Mouse (Mus musculus): ENCODE results near the gene Gabarapl1. TPM values are rescaled to one million over a fixed set of nuclear protein-coding genes. Genes with fewer than 3 reads are reported as not detected.

Gabarapl1 gene
- polyA plus RNA-seq, 1 experiment = 13.5 TPM

DNA sequence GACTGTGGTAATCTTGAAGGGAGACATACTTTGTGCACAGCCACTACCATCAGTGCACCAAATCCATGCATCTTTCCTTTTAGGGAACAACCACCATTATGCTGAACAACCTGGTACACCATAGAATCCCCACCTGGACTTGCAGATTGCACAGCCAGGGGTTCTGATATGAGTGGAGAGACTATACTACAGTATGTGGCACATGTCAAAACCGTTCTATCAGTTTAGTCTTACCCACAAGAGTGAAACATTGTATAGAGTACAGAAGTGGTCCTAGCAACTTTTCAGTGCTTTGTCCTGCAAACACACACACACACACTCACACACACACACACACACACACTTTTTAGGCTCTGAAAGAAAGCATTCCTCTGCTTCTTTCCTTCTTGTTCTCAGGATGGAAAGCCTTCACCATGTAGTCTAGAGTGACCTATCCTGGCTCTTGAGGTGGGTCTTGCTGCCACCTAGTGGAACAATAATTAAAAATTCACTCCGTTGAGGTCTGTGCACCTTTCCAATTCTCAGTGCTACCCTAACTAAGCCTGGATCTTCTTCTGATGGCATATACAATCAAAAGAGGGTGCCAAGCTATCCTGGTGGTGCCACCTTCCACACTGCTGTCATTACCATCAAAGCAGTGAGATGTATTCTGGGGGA, 15.1 kb upstream of the Gabarapl1 start:
- 46% methylated on average over 2 of the region's 2 CpGs for WGBS
- peaks cover 6% of the 10 kb centered on the region for H3K4me1 ChIP-seq (ENCODE audit: control insufficient read depth, insufficient read depth, insufficient read length, low read length)
- no peak overlapping the region for H3K27ac ChIP-seq (ENCODE audit: insufficient read depth, low read depth, low read length)
- TF ChIP-seq CTCF (IDR thresholded peaks at IDR 0.05; ENCODE audit: extremely low read depth, insufficient read length, insufficient replicate concordance, low read depth, low read length) (no peak), POLR2A (IDR thresholded peaks at IDR 0.05; ENCODE audit: low read depth, low read length) (no peak)
- no peak overlapping the region for H3K4me3 ChIP-seq (ENCODE audit: low read depth, low read length)
- H3K27me3 ChIP-seq (ENCODE audit: control insufficient read depth, insufficient read depth, low read length) = no peaks in the 10 kb centered on the region
- H3K36me3 ChIP-seq (ENCODE audit: control insufficient read depth, insufficient read depth, low read length) = no peaks in the 10 kb centered on the region

DNA sequence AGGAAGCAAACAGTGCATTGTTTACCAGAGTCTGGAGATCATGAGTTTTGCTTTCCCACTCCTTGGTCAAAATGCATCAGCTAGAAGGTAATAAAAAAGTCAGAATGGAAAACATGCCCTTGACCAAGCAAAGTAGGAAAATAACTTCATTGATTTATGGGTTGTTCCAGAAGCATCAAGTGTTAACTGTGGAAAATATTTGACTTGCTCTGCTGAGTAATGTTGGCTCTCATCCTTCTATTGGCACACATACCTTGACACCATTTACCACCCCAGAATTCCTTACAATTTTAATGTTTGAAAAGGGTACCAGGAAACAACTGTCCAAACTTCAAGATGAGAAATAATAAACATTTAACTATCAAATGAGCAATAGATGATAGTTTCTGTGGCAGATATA, 6.9 kb upstream of the Gabarapl1 start:
- TF ChIP-seq CTCF (IDR thresholded peaks at IDR 0.05; ENCODE audit: extremely low read depth, insufficient read length, insufficient replicate concordance, low read depth, low read length) (no peak), POLR2A (IDR thresholded peaks at IDR 0.05; ENCODE audit: low read depth, low read length) (no peak)

DNA sequence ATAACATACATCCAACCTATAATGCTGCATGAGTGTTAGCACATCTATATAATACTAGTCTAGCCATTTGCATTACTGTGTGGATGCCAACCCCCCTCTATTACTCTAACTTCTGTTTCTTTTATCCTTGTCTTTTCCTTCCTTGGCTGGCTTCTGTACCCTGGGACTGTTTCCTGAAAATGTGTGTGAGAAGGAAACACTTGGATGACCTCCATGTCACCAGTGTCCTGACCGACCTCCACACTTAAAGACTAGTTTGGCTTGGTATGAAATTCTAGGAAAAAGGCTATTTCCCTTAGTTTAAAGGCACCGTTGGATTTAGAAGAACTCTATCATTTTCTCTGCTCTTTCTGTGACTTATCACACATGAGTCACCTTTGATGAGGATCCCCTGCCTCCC, 5.5 kb upstream of the Gabarapl1 start:
- H3K4me1 ChIP-seq (ENCODE audit: control insufficient read depth, insufficient read depth, insufficient read length, low read length) = peaks cover 1% of the 10 kb centered on the region; the same call in 1 of the 2 replicates
- TF ChIP-seq CTCF (IDR thresholded peaks at IDR 0.05; ENCODE audit: extremely low read depth, insufficient read length, insufficient replicate concordance, low read depth, low read length) (no peak), POLR2A (IDR thresholded peaks at IDR 0.05; ENCODE audit: low read depth, low read length) (no peak)
- no peak overlapping the region for H3K4me3 ChIP-seq (ENCODE audit: low read depth, low read length)
- WGBS = 71% methylated on average over 2 of the region's 2 CpGs
- H3K36me3 ChIP-seq (ENCODE audit: control insufficient read depth, insufficient read depth, low read length) = no peaks in the 10 kb centered on the region
- H3K27me3 ChIP-seq (ENCODE audit: control insufficient read depth, insufficient read depth, low read length) = no peaks in the 10 kb centered on the region
- no peak overlapping the region for H3K27ac ChIP-seq (ENCODE audit: insufficient read depth, low read depth, low read length)

More for the DNA sequence above, 6.9 kb upstream of the Gabarapl1 start:
- H3K4me3 ChIP-seq (ENCODE audit: low read depth, low read length) = no peak overlapping the region
- H3K27ac ChIP-seq (ENCODE audit: insufficient read depth, low read depth, low read length) = no peak overlapping the region
- no peaks in the 10 kb centered on the region for H3K4me1 ChIP-seq (ENCODE audit: control insufficient read depth, insufficient read depth, insufficient read length, low read length)
- H3K36me3 ChIP-seq (ENCODE audit: control insufficient read depth, insufficient read depth, low read length) = no peaks in the 10 kb centered on the region
- H3K27me3 ChIP-seq (ENCODE audit: control insufficient read depth, insufficient read depth, low read length) = no peaks in the 10 kb centered on the region

DNA sequence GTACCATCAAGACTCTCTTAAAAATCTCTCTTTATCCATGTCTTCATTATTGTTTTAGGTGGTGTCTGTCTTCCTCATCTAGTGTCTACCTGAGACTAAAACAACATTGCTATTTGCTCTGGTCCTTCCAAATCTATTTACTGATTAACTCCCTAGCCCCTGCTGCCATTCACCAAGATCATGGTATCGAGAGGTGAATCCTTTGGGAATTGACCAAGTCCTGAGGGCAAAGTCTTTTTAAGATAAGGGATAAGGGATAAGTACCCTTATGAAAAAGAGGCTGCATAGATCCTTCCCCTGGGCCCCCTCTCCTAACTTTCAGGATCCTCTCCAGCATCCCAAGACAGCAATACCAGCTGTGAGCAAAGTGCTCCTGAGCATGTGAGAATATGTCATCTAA, 3.4 kb upstream of the Gabarapl1 start:
- no peak overlapping the region for H3K4me3 ChIP-seq (ENCODE audit: low read depth, low read length)
- 66% methylated on average over 1 of the region's 1 CpGs for WGBS
- H3K27ac ChIP-seq (ENCODE audit: insufficient read depth, low read depth, low read length) = no peak overlapping the region
- H3K36me3 ChIP-seq (ENCODE audit: control insufficient read depth, insufficient read depth, low read length) = no peaks in the 10 kb centered on the region
- no peak for TF ChIP-seq CTCF (IDR thresholded peaks at IDR 0.05; ENCODE audit: extremely low read depth, insufficient read length, insufficient replicate concordance, low read depth, low read length)
- TF ChIP-seq POLR2A (IDR thresholded peaks at IDR 0.05; ENCODE audit: low read depth, low read length) = no peak
- peaks cover 4% of the 10 kb centered on the region; the same call in 1 of the 2 replicates for H3K4me1 ChIP-seq (ENCODE audit: control insufficient read depth, insufficient read depth, insufficient read length, low read length)
- no peaks in the 10 kb centered on the region for H3K27me3 ChIP-seq (ENCODE audit: control insufficient read depth, insufficient read depth, low read length)

DNA sequence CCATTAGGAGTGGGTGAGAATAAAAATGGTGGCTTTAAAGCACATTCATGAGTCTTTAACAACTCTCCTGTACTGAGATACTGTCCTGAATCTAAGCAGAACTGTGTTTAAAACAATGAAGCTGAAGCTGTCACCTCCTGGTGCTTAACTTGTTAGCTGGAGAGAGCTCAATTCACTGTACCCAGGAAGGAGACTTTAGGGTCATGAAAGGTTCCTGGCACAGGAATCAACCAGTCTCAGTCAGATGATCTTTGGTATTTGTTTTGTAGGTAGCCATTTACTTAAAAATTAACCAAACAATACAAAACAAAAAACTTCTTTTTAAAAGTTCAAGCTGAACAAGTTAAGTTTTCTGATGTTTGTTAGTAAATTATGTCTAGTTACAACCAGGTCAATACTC, 2.7 kb upstream of the Gabarapl1 start:
- TF ChIP-seq POLR2A (IDR thresholded peaks at IDR 0.05; ENCODE audit: low read depth, low read length) (no peak), CTCF (IDR thresholded peaks at IDR 0.05; ENCODE audit: extremely low read depth, insufficient read length, insufficient replicate concordance, low read depth, low read length) (no peak)
- H3K27ac ChIP-seq (ENCODE audit: insufficient read depth, low read depth, low read length) = no peak overlapping the region
- peaks cover 4% of the 10 kb centered on the region; the same call in 1 of the 2 replicates for H3K4me1 ChIP-seq (ENCODE audit: control insufficient read depth, insufficient read depth, insufficient read length, low read length)
- H3K4me3 ChIP-seq (ENCODE audit: low read depth, low read length) = no peak overlapping the region
- H3K27me3 ChIP-seq (ENCODE audit: control insufficient read depth, insufficient read depth, low read length) = no peaks in the 10 kb centered on the region
- no peaks in the 10 kb centered on the region for H3K36me3 ChIP-seq (ENCODE audit: control insufficient read depth, insufficient read depth, low read length)

DNA sequence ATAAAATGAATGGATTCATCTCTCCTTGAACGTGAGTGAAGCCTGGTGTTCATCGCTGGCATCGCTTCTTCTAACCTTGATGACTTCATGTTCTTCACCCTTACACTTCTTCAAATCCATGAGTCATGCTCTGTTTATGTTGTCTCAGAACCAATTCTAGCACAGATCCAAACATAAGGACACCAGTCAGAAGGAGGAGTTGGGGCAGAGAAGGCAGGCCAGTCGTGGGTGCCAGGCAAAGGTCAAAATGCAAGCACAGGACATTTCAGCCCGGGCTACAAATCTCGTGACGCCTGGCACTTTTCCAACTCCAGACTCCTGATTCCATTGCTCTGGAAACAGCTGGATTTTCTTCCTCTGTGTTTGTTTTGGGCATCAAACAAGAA, 411 bp upstream of the Gabarapl1 start:
- Histone ChIP-seq H3K4me3 (ENCODE audit: low read depth, low read length) (peak overlapping the region; percentile 85), H3K4me1 (ENCODE audit: control insufficient read depth, insufficient read depth, insufficient read length, low read length) (peaks cover 4% of the 10 kb centered on the region; the same call in 1 of the 2 replicates), H3K36me3 (ENCODE audit: control insufficient read depth, insufficient read depth, low read length) (no peaks in the 10 kb centered on the region), H3K27me3 (ENCODE audit: control insufficient read depth, insufficient read depth, low read length) (no peaks in the 10 kb centered on the region), H3K27ac (ENCODE audit: insufficient read depth, low read depth, low read length) (peak overlapping the region; percentile 18; the same call in 1 of the 2 replicates)
- WGBS = 12% methylated on average over 7 of the region's 7 CpGs
- TF ChIP-seq POLR2A (IDR thresholded peaks at IDR 0.05; ENCODE audit: low read depth, low read length) (no peak), CTCF (IDR thresholded peaks at IDR 0.05; ENCODE audit: extremely low read depth, insufficient read length, insufficient replicate concordance, low read depth, low read length) (no peak)

DNA sequence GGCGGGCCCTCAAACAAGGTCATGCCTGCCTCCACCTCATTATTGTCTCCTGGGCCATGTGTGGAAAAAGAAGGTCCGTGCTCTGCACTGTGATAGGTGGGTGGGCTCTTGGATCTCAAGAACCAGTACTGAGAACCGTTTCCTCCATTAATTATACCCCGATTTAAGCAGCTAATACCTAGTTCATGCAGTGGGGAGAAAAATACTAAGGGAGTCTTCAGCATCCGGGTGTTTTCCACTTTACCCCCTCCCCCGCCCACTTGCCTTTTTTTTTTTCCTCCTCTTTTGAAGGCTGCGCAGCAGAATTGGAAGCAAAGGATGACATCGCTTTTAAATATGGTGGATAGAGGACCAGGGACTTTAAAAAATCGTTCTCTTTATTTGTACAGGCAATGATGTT, 1.1 kb downstream of the Gabarapl1 start:
- 8% methylated on average over 9 of the region's 9 CpGs for WGBS
- TF ChIP-seq CTCF (IDR thresholded peaks at IDR 0.05; ENCODE audit: extremely low read depth, insufficient read length, insufficient replicate concordance, low read depth, low read length) (no peak), POLR2A (IDR thresholded peaks at IDR 0.05; ENCODE audit: low read depth, low read length) (no peak)
- Histone ChIP-seq H3K36me3 (ENCODE audit: control insufficient read depth, insufficient read depth, low read length) (peaks cover 2% of the 10 kb centered on the region; the same call in 1 of the 2 replicates), H3K27ac (ENCODE audit: insufficient read depth, low read depth, low read length) (no peak overlapping the region), H3K4me3 (ENCODE audit: low read depth, low read length) (peak overlapping the region; percentile 85), H3K27me3 (ENCODE audit: control insufficient read depth, insufficient read depth, low read length) (no peaks in the 10 kb centered on the region), H3K4me1 (ENCODE audit: control insufficient read depth, insufficient read depth, insufficient read length, low read length) (peaks cover 4% of the 10 kb centered on the region; the same call in 1 of the 2 replicates)

All from small intestine, adult 2 months (tissue).